Mouse (Mus musculus) stomach, embryonic 15.5 days (tissue): ENCODE measurements around the gene Nr1h3. TPM values are rescaled to one million over a fixed set of nuclear protein-coding genes. Genes with fewer than 3 reads are reported as not detected.

ENCODE experiments used
- ATAC-seq: fragments of 200-750 bp; cut with Nextera tagmentation; 2 replicates; pipeline ENCODE4 v1.8.0; 2017; ENCODE audit warnings: low read depth, moderate number of reproducible peaks, moderate TSS enrichment; ENCODE audit not compliant: insufficient read depth, low FRiP score
- H3K27ac ChIP-seq: fragments of 300-500 bp; sonication (generic); 2 replicates; pipeline ENCODE4 v1.5.1; 2015; ENCODE audit warnings: mild to moderate bottlenecking, inconsistent platforms
- H3K27me3 ChIP-seq: fragments of 300-500 bp; sonication (generic); replicated peaks from 2 replicates; pipeline ENCODE4 v1.6.1; 2015; ENCODE audit warnings: inconsistent platforms
- H3K36me3 ChIP-seq: fragments of 300-500 bp; sonication (generic); 2 replicates; pipeline ENCODE4 v1.6.1; 2015; ENCODE audit warnings: inconsistent platforms
- H3K4me1 ChIP-seq: fragments of 300-500 bp; sonication (generic); 2 replicates; pipeline ENCODE4 v1.6.1; 2015; ENCODE audit warnings: inconsistent platforms
- H3K4me2 ChIP-seq: fragments of 300-500 bp; sonication (generic); 2 replicates; pipeline ENCODE4 v1.6.1; 2015; ENCODE audit warnings: mild to moderate bottlenecking, inconsistent platforms
- H3K4me3 ChIP-seq: fragments of 300-500 bp; sonication (generic); replicated peaks from 2 replicates; pipeline ENCODE4 v1.5.1; 2015; ENCODE audit warnings: inconsistent platforms
- H3K9ac ChIP-seq: fragments of 300-500 bp; sonication (generic); 2 replicates; pipeline ENCODE4 v1.6.1; 2015; ENCODE audit warnings: inconsistent platforms
- H3K9me3 ChIP-seq: fragments of 300-500 bp; sonication (generic); 2 replicates; pipeline ENCODE4 v1.6.1; 2016; ENCODE audit warnings: inconsistent platforms
- WGBS: fragments of 180-500 bp; shearing (Covaris S2); methylation state at CpG from one replicate; pipeline ENCODE4 v1.1.7; 2015; 5-methylcytosine and 5-hydroxymethylcytosine counted together
- polyA plus RNA-seq: library from polyadenylated mRNA; unstranded; fragments of >200 nt; fragmentation: Nextera tagmentation; extraction: Ambion mirVana; gene quantifications from 2 replicates; pipeline ENCODE4 v1.2.1, GENCODE M21; 2015

Gene Nr1h3
- polyA plus RNA-seq, 1 experiment from 2014 or later: 4.8 TPM

- H3K9ac ChIP-seq: no peak overlapping the region
- H3K36me3 ChIP-seq: peaks cover 14% of the 10 kb centered on the region; the same call in 1 of the 2 replicates
- H3K27ac ChIP-seq: no peak overlapping the region
- H3K4me3 ChIP-seq: no peak overlapping the region
- H3K27me3 ChIP-seq: no peaks in the 10 kb centered on the region
- H3K4me2 ChIP-seq: no peak overlapping the region
- no peaks in the 10 kb centered on the region for H3K4me1 ChIP-seq
- WGBS: 64% methylated on average over 4 of the region's 4 CpGs
- ATAC-seq: no peak
- no peaks in the 10 kb centered on the region for H3K9me3 ChIP-seq
Measured at GRCm38 (mm10) chr2:91217032-91217431, 14.4 kb upstream of the Nr1h3 start.

- Histone ChIP-seq H3K27me3 (no peaks in the 10 kb centered on the region), H3K4me3 (no peak overlapping the region), H3K36me3 (peaks cover 41% of the 10 kb centered on the region), H3K4me2 (no peak overlapping the region), H3K27ac (no peak overlapping the region), H3K4me1 (no peaks in the 10 kb centered on the region), H3K9ac (no peak overlapping the region), H3K9me3 (no peaks in the 10 kb centered on the region)
- ATAC-seq: no peak
Measured at GRCm38 (mm10) chr2:91213311-91213710, 10.7 kb upstream of the Nr1h3 start.

GRCm38 (mm10) chr2:91206254-91206775, 3.7 kb upstream of the Nr1h3 start:
- no peak overlapping the region for H3K4me3 ChIP-seq
- H3K36me3 ChIP-seq: peaks cover 41% of the 10 kb centered on the region
- H3K4me2 ChIP-seq: no peak overlapping the region
- no peak overlapping the region for H3K9ac ChIP-seq
- H3K27ac ChIP-seq: no peak overlapping the region; the same call in 1 of the 2 replicates
- no peaks in the 10 kb centered on the region for H3K9me3 ChIP-seq
- no peak for ATAC-seq
- 86% methylated on average over 9 of the region's 9 CpGs for WGBS
- no peaks in the 10 kb centered on the region for H3K27me3 ChIP-seq
- H3K4me1 ChIP-seq: peaks cover 11% of the 10 kb centered on the region; the same call in 1 of the 2 replicates

GRCm38 (mm10) chr2:91202972-91203656, 480 bp upstream of the Nr1h3 start:
- H3K9ac ChIP-seq: peak overlapping the region; percentile 45; the same call in 1 of the 2 replicates
- no peaks in the 10 kb centered on the region for H3K27me3 ChIP-seq
- whole genome bisulfite sequencing: 11% methylated on average over 20 of the region's 20 CpGs
- peaks cover 13% of the 10 kb centered on the region for H3K36me3 ChIP-seq
- peaks cover 11% of the 10 kb centered on the region; the same call in 1 of the 2 replicates for H3K4me1 ChIP-seq
- ATAC-seq: no peak
- H3K4me3 ChIP-seq: peak overlapping the region; percentile 58
- peak overlapping the region; percentile 65 for H3K4me2 ChIP-seq
- H3K9me3 ChIP-seq: no peaks in the 10 kb centered on the region
- no peak overlapping the region for H3K27ac ChIP-seq

GRCm38 (mm10) chr2:91198888-91199287, 3.7 kb downstream of the Nr1h3 start:
- no peak for ATAC-seq
- H3K27ac ChIP-seq: no peak overlapping the region
- H3K4me1 ChIP-seq: peaks cover 16% of the 10 kb centered on the region; the same call in 1 of the 2 replicates
- H3K27me3 ChIP-seq: no peaks in the 10 kb centered on the region
- no peak overlapping the region for H3K4me3 ChIP-seq
- no peak overlapping the region for H3K4me2 ChIP-seq
- no peaks in the 10 kb centered on the region for H3K36me3 ChIP-seq
- no peaks in the 10 kb centered on the region for H3K9me3 ChIP-seq
- no peak overlapping the region for H3K9ac ChIP-seq
- WGBS: 76% methylated on average over 3 of the region's 3 CpGs

GRCm38 (mm10) chr2:91196577-91197001, 6.0 kb downstream of the Nr1h3 start:
- Histone ChIP-seq H3K36me3 (no peaks in the 10 kb centered on the region), H3K27me3 (no peaks in the 10 kb centered on the region), H3K9me3 (no peaks in the 10 kb centered on the region), H3K27ac (no peak overlapping the region), H3K4me3 (no peak overlapping the region), H3K4me1 (peaks cover 9% of the 10 kb centered on the region; the same call in 1 of the 2 replicates), H3K9ac (no peak overlapping the region), H3K4me2 (no peak overlapping the region)
- no peak for ATAC-seq
- 71% methylated on average over 3 of the region's 3 CpGs for WGBS

GRCm38 (mm10) chr2:91194624-91195332, 7.9 kb downstream of the Nr1h3 start:
- peak; percentile 83 for ATAC-seq
- no peaks in the 10 kb centered on the region for H3K27me3 ChIP-seq
- H3K4me1 ChIP-seq: peaks cover 9% of the 10 kb centered on the region; the same call in 1 of the 2 replicates
- peak overlapping the region; percentile 37 for H3K4me3 ChIP-seq
- no peaks in the 10 kb centered on the region for H3K36me3 ChIP-seq
- H3K4me2 ChIP-seq: peak overlapping the region; percentile 83
- H3K9ac ChIP-seq: no peak overlapping the region
- H3K27ac ChIP-seq: peak overlapping the region; percentile 44; the same call in 1 of the 2 replicates
- H3K9me3 ChIP-seq: no peaks in the 10 kb centered on the region
- under 1% methylated on average over 23 of the region's 27 CpGs for WGBS

- ATAC-seq: no peak
- no peaks in the 10 kb centered on the region for H3K27me3 ChIP-seq
- no peaks in the 10 kb centered on the region for H3K36me3 ChIP-seq
- WGBS: 83% methylated on average over 16 of the region's 16 CpGs
- no peaks in the 10 kb centered on the region for H3K9me3 ChIP-seq
- H3K9ac ChIP-seq: no peak overlapping the region
- peaks cover 9% of the 10 kb centered on the region; the same call in 1 of the 2 replicates for H3K4me1 ChIP-seq
- no peak overlapping the region for H3K27ac ChIP-seq
- no peak overlapping the region for H3K4me2 ChIP-seq
- H3K4me3 ChIP-seq: no peak overlapping the region
Measured at GRCm38 (mm10) chr2:91190501-91190900, 12.1 kb downstream of the Nr1h3 start.

GRCm38 (mm10) chr2:91187431-91187830, 15.2 kb downstream of the Nr1h3 start:
- Histone ChIP-seq H3K9me3 (no peaks in the 10 kb centered on the region), H3K4me2 (no peak overlapping the region), H3K27me3 (no peaks in the 10 kb centered on the region), H3K4me1 (no peaks in the 10 kb centered on the region; the same call in 1 of the 2 replicates), H3K9ac (no peak overlapping the region), H3K36me3 (no peaks in the 10 kb centered on the region), H3K27ac (no peak overlapping the region), H3K4me3 (no peak overlapping the region)
- WGBS: 63% methylated on average over 4 of the region's 4 CpGs
- ATAC-seq: no peak

GRCm38 (mm10) chr2:91186208-91186607, 16.4 kb downstream of the Nr1h3 start:
- no peaks in the 10 kb centered on the region for H3K9me3 ChIP-seq
- H3K27ac ChIP-seq: no peak overlapping the region
- H3K4me2 ChIP-seq: no peak overlapping the region
- H3K4me1 ChIP-seq: peaks cover 3% of the 10 kb centered on the region
- no peaks in the 10 kb centered on the region for H3K27me3 ChIP-seq
- no peak overlapping the region for H3K9ac ChIP-seq
- no peaks in the 10 kb centered on the region for H3K36me3 ChIP-seq
- WGBS: 57% methylated on average over 1 of the region's 1 CpGs
- H3K4me3 ChIP-seq: no peak overlapping the region
- ATAC-seq: no peak

- H3K27me3 ChIP-seq: no peaks in the 10 kb centered on the region
- H3K27ac ChIP-seq: peak within 1 kb of the TSS; percentile 79
- peak within 1 kb of the TSS; percentile 59 for H3K9ac ChIP-seq
- H3K4me2 ChIP-seq: peak within 1 kb of the TSS; percentile 87
- H3K36me3 ChIP-seq: no peaks in the 10 kb centered on the region
- 60% methylated on average over 15 of the region's 15 CpGs for WGBS
- peak within 1 kb of the TSS; percentile 80 for H3K4me3 ChIP-seq
- H3K4me1 ChIP-seq: peaks cover 3% of the 10 kb centered on the region
- H3K9me3 ChIP-seq: no peaks in the 10 kb centered on the region
- ATAC-seq: no peak
Measured at GRCm38 (mm10) chr2:91183711-91184405, 18.8 kb downstream of the Nr1h3 start, which contains the start of gene Madd. Madd (minus strand) TSS chr2:91183837.
